Mouse (Mus musculus): ENCODE measurements around the gene Brpf3. TPM values are rescaled to one million over a fixed set of nuclear protein-coding genes. Genes with fewer than 3 reads are reported as not detected.
A peak's percentile ranks its signal among the peaks of the same experiment; 100 is the strongest.
"Not testable (repeated sequence)": the region's sequence is repeated elsewhere in the genome, so short reads cannot be mapped to it uniquely, and the experiment has no call there.

Gene Brpf3
- total RNA-seq, 1 experiment from 2014 or later = 62.6 TPM

DNA sequence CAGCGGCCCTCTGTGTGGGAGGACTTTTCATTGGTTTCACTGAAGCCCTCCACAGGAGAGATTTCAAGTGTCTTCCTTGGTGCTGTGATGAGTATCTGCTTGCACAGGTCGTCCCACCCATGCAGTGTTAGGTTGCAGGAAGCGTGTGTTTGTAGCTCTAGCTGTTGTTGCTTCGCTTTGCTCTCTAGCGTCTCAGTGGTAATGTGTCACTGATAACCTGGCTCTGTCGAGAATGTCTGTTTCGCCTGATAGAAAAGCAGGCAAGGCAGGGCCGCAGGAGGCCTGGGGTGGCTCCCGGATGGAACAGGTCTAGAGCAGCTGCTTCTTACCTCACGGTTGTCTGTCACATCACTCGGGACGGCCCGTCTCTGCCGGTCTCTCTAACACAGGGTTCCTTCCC, 28.2 kb downstream of the Brpf3 start:
- no peak for DNase-seq

- peak; percentile 27 for DNase-seq
Observed at GRCm38 (mm10) chr17:28831065-28831464, 30.2 kb downstream of the Brpf3 start.

GRCm38 (mm10) chr17:28832040-28832439, 31.1 kb downstream of the Brpf3 start:
- no peak for DNase-seq

DNA sequence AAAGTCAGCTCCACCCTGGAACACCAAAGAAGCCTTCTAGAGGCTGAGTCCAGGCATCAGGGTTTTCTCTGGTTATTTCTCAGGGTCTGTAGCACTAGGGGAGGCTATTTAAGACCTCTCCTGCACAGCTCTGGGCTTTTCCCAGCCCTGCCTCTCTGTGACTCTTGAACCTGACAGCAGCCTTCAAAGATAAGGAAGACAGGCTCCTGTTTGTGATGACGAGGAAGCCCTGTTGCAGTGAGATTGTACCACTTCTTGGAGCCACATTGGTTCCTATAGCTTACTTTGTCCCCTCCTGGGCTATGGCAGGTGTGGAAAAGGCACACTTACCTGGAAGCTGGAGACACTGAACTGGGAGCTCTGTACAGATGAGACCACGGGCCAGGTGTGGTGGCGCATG, 32.0 kb downstream of the Brpf3 start:
- no peak for DNase-seq

DNA sequence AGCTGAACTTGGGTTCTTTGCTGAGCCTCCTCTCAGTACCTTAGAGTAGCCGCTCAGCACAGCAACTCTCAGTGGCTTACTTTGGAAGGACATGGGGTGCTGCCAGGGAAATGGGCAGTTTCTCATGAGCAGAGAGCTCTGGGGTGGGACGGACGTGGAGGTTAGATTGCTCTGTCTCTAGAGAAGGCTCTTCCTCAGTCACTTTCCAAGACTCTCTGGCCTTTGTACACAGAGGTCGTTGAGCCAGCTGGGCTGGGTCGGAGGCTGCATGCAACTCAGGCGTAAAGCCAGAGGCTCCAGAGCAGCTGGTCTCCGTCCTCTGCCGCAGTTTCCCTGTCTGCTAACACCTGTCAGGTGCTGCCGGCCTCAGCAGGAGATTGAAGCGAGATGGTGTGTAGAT, 33.8 kb downstream of the Brpf3 start:
- DNase-seq = peak; percentile 47

- no peak for DNase-seq
Observed at GRCm38 (mm10) chr17:28837840-28838239, 37.0 kb downstream of the Brpf3 start.

GRCm38 (mm10) chr17:28841947-28842346, 41.1 kb downstream of the Brpf3 start:
- DNase-seq = not testable (repeated sequence)

DNA sequence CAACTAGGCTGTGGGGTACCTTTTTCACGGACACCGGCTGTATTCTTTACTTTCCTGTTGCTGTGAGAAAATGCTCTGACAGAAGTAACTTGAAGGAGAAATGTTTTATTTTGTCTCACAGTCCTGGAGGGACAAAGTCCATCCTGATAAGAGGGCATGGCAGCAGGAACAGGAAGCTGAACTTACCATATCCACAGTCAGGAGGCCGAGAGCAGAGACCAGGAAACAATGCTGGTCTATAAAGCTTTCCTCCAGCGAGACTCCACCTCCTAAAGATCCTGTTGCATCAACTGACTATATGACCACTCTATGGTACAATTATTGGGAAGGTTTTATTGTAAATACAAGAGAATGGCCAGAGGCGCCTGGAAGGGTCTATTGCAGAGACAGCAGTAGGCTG, 42.8 kb downstream of the Brpf3 start:
- DNase-seq = no peak

GRCm38 (mm10) chr17:28846974-28847617, 46.2 kb downstream of the Brpf3 start:
- DNase-seq = peak; percentile 26

- peak; percentile 86 for DNase-seq
Observed at GRCm38 (mm10) chr17:28850511-28850910, 49.6 kb downstream of the Brpf3 start.

DNA sequence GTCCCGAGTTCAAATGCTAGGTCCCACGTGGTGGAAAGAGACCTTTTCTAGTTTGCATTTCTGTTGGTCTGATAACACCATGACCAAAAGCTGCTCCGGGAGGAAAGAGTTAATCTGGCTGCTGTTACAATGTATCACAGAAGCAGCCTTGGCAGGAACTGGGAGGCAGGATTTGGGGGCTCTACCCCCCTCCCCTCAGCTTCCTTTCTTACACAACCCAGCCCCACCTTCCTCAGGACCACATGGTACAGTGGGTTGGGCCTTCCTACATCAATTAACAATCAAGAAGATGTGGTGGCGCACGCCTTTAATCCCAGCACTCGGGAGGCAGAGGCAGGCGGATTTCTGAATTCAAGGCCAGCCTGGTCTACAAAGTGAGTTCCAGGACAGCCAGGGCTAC, 53.5 kb downstream of the Brpf3 start:
- no peak for DNase-seq

DNA sequence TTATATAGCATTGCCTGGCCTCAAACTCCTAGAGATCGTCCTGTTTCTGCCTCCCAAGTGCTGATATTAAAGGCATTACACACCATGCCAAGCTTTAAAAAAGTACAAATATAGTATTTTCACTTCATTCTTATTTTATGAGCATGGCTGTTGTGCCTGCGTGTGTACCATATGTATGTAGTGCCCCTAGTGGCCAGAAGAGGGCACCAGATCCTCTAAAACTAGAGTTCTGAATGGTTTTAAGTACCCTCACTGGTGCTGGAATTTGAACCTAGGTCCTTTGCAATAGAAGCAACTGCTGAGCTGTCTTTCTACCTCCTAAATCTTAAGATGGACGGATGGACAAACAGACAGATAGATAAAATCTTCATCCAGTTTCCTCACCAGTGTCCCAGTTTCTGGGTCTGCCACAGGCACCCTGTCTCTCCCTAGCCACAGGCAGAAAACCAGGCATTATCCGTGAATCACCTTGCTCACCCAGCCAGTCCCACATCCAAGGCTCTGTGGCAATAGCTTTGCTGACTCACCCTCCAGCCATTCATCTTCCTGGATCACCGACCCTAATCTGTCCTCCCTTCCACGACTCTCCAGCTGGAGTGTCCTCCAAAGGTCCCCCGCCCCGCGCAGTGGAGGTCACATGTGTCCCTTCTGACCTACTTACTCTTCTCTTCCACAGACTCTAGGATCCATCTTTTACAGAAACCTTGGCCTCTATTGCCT, 54.4 kb downstream of the Brpf3 start:
- peak; percentile 93 for DNase-seq

DNA sequence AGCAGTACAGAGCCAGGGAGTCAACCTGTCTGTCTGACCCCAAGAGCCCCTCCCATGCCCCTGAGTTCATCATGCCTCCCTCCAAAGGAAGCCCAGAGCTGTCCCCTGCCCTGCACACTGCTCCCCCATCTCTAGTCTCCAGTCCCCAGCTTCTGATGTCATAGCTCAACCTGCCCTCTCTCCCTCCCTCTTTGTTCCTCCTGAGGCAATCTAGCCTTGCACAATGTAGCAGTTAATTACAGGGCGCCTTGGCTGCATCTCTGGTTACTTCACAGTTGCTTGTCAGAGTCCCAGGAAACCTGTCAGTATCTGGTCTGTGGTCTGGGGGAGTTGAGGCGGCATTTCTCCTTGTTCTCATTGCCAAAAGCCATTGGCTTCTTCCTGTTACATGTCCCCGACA, 55.1 kb downstream of the Brpf3 start:
- DNase-seq = peak; percentile 80

DNA sequence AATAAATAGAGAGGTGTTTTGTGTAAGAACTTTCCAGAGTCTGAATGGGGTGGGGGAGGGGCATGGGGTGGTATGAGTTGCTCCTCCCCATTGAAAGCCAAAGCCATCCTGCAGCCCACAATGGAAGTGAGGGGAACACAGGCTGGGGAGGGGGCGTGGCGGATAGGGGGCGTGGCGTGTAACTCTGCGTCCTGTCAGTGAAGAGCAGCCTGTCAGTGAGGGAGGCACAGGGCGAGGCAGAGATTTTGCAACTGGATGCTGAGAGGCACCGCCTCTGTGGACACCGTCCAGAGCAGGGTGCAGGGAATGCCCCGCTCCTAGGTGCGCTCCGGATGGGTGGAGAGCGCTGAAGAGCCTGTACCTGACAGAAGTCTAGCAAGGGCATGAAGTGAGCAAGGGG, 57.3 kb downstream of the Brpf3 start, which contains the start of gene Pnpla1:
Pnpla1 (plus strand) TSS at position 207 of the 400 bp plus-strand sequence.
- DNase-seq = peak; percentile 53

DNA sequence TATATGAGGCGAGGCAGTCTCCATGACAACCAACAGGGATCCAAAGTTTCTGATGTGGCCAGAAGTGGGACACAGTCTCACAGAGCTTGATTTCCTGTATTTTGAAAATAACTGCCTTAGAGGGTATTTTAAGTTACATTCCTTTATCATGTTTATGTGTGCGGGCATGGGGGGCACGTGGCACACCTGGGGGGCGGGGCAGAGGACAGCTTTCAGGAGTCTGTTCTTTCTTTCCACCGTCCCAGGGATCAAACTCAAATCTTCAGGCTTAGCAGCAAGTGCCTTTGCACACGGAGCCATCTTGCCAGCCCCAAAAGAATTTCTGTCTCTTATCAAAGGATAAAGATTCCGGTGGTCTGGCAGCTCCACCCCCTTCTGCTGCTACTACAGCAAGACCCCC, 63.0 kb downstream of the Brpf3 start:
- no peak for DNase-seq

- DNase-seq = no peak
Observed at GRCm38 (mm10) chr17:28864464-28864863, 63.6 kb downstream of the Brpf3 start.

DNA sequence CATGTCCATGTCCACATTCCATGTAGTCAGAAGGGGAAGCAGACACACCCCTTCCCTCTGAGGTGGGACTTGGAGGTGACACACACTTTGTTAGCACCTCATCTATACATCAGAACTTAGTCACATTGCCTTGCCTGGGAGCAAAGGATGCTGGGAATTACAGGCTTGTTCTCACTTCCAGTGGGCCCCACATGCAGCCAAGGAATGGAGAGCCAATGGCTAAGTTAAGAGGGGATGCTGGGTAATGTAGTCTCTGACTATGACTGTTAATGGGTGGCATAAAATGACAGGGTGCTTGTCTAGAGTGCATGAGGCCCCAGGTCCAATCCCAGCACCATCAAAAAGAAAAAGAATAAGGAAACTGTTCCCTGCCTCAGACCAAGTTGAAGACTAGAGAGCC, 66.0 kb downstream of the Brpf3 start:
- DNase-seq = no peak

DNA sequence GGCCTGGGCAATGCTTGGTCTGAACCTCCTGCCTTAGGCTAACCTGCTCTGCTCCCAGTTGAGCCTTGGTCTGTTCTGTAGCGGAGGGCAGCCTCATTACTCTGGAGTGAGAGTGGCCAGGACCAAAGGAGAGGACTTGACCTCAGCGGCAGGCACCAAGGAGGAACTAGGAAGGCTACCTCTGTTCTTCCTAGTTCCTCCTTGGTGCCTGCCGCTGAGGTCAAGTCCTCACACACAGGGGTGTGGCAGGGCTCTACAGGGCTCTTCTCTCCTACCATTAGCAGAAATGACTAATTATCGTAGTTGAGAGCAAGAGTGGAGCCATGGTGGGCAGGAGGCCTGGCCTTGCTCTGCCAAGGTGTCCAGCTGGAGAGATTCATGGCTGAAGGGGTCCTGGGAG, 66.5 kb downstream of the Brpf3 start:
- no peak for DNase-seq

DNA sequence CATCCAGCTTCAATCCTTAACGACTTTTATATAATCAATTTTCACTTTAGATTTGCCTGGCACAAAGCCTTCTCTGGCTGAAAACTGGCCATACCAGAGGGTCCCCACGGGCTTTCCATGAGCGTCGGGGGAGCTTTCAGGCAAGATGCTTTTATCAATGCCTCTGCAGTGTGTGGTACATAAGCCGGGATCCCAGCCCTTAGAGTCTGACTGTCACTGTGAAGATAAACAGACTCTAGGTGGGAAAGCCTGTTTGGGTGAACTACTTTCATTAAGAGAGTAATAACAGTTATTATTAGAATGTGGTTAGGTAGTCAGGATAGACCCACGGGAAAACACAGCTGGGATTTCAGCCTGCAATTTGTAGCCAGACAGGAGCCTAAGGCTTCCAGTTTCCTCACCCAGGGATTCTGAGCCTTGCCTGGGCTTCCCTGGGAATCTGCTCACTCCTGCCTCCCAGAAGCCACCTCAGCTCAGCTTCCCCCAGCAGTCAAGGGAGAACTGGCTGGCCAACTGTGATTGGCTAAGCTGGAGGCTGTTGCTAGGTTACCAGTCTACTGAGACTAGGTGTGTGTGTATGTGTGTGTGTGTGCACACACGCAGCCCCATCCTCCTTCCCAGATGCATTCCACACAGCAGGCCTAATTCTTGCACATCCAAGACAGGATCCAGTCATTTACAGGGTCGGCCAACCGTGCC, 68.7 kb downstream of the Brpf3 start:
- no peak for DNase-seq

DNA sequence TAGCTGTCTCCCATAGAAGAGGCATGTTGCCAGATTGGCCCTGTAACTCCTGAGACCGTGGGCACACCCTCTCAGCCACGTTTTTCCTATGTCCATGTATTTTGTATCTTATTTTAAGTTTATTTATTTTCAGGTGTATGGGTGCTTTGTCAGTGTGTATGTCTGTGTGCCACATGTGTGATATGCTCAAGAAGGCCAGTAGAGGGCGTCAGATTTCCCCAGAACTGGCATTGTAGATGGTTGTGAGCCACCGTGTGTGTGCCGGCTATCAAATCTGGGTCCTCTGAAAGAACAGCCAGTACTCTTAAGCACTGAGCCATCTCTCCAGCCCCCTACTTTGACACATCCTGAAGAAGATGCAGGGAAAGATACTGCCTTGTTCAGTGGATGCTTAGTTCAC, 69.5 kb downstream of the Brpf3 start:
- DNase-seq = no peak

DNA sequence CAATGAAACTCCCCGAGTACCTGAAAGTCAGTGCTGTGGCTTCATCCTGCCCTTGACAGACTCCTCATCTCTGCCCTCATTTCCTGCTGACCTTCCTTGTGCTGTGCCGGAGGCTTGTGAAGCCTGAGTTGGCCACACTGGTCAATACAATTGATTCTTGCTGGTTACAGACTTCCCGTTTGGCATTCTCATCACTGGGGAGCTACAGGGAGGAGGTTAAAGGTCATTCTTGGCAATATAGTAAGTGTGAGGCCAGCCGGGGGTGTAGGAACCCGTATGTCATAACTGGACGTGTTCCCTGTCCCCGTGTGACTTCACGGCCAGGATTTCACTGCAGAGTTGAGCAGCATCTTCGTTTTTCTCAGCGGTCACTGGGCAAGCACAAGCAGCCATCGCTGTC, 70.9 kb downstream of the Brpf3 start:
- DNase-seq = no peak

- no peak for DNase-seq
Observed at GRCm38 (mm10) chr17:28872322-28872721, 71.4 kb downstream of the Brpf3 start.

- DNase-seq = no peak
Observed at GRCm38 (mm10) chr17:28874216-28874615, 73.3 kb downstream of the Brpf3 start.

All from adrenal gland, postnatal 14 days (tissue).